Mouse (Mus musculus) E14TG2a.4 (cell line): Measurements from ENCODE around the gene Btn1a1.

Source experiments
- H3K27me3 ChIP-seq: 2 replicates; pipeline ENCODE4 v1.6.1; 2014; ENCODE audit warnings: low read length, control low read depth; ENCODE audit not compliant: insufficient read depth
- H3K36me3 ChIP-seq: 2 replicates; pipeline ENCODE4 v1.6.1; 2014; ENCODE audit warnings: low read length, control low read depth; ENCODE audit not compliant: insufficient read depth
- H3K4me1 ChIP-seq: replicated peaks from 2 replicates; pipeline ENCODE4 v1.6.1; 2014; ENCODE audit warnings: low read depth, low read length, control low read depth
- H3K4me3 ChIP-seq: replicated peaks from 2 replicates; pipeline ENCODE4 v1.5.1; 2014; ENCODE audit warnings: mild to moderate bottlenecking, low read length
- H3K9me3 ChIP-seq: 2 replicates; pipeline ENCODE4 v1.6.1; 2014; ENCODE audit warnings: low read length, control low read depth
- CTCF ChIP-seq: conservative IDR thresholded peaks from 2 replicates; pipeline ENCODE4 v1.5.1; 2014; ENCODE audit warnings: low read length
- NANOG ChIP-seq: IDR thresholded peaks from 2 replicates; pipeline ENCODE4 v1.6.1; 2014; ENCODE audit warnings: borderline replicate concordance, low read length, mixed read lengths
- POU5F1 ChIP-seq: IDR thresholded peaks from 2 replicates; pipeline ENCODE4 v1.6.1; 2014; ENCODE audit warnings: low read length, borderline replicate concordance

Gene Btn1a1

DNA sequence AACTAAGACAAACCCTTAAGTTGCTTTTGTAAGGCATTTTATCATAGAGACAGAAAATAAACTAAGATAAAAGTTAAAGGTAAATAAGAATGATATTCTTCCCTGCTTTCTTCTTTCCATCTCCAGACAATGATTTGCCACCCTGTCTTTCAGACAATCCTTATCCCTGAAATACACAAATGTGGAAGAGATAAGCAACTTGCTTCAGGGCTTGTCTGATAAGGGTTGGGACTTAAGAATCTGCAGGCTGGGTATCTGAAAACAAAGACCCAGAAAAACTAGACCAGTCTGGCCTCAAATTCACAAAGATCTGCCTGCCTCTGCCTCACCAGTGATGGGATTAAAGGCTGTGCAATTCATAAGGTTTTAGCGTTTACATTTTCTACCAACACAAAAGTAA is 25.6 kb upstream of the Btn1a1 start:
- TF ChIP-seq POU5F1 (no peak), NANOG (no peak), CTCF (no peak)

DNA sequence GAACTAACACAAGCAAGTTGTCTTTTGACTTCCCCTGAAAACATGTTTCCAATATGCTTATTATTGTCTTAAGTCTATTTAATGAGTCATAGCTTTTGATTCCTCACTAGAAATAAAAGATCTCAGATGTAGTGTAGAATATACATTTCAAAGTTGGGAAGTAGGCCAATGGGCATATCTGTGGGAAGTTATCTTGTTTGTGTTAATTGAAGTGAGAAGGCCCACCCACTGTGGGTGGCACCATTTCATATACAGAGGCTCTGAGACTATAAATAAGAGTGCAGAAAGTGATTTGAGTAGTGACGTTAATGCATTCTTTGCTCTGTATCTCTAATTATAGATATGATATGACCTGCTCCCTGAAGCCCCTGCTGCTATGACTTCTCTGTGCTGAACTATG is 25.2 kb upstream of the Btn1a1 start:
- H3K4me3 ChIP-seq = no peak overlapping the region
- no peaks in the 10 kb centered on the region for H3K36me3 ChIP-seq
- peaks cover 14% of the 10 kb centered on the region for H3K27me3 ChIP-seq
- peaks cover 77% of the 10 kb centered on the region for H3K4me1 ChIP-seq
- TF ChIP-seq NANOG (no peak), CTCF (no peak), POU5F1 (no peak)
- no peaks in the 10 kb centered on the region for H3K9me3 ChIP-seq

More for the DNA sequence above, 25.6 kb upstream of the Btn1a1 start:
- H3K4me1 ChIP-seq = peaks cover 77% of the 10 kb centered on the region
- H3K36me3 ChIP-seq = no peaks in the 10 kb centered on the region
- H3K27me3 ChIP-seq = peaks cover 14% of the 10 kb centered on the region
- H3K4me3 ChIP-seq = no peak overlapping the region
- H3K9me3 ChIP-seq = no peaks in the 10 kb centered on the region

DNA sequence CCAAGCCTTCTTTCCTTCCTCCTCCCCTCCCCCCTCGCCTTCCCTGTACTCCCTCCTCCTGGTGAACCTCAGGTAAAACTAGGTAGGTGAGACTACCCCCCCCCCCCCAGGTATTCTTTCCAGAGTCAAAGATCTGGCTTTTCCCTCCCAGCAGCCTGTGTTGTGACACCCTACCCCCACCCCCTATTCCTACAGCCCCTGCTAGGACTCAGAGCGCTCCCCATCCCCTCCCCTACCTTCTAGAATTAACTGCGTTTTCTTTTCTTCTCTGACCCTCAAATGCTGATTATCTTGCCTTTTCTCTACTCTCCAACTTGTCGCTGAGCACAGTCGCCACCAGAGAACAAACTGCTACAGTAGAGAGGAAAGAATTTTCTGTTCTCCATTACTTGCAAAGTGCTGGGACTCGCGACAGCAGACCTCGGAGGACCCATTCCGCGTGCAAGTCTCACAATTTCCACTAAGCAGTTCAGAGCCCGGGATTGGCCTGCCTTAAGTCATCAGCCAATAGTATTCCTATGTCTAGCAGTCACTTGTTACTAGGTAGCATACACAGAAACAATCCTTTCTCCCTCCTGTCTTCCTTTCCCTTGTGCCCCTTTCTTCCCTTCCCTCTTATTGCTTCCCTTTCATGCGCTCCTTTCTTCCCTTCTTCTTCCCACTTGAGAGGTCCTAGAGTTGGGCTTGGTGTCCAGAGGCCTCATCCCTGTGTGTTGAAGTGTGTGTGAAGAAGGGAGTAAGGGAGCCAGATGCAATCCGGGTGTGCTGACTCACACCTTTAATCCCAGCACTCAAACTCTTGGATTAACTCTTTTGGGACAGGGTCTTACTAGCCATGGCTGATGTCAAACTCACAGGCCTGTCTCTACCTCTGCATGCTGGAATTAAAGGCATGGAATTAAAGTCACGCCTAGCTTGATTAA is 23.0 kb upstream of the Btn1a1 start, which contains the start of gene Btn2a2:
Gene Btn2a2 (minus strand): TSS at position 458 of the 923 bp plus-strand sequence.
- Histone ChIP-seq H3K9me3 (no peaks in the 10 kb centered on the region), H3K4me1 (peaks cover 74% of the 10 kb centered on the region), H3K36me3 (no peaks in the 10 kb centered on the region), H3K4me3 (no peak within 1 kb of the TSS; the same call in 1 of the 2 replicates), H3K27me3 (peaks cover 14% of the 10 kb centered on the region)
- TF ChIP-seq NANOG (no peak), CTCF (no peak), POU5F1 (no peak)

DNA sequence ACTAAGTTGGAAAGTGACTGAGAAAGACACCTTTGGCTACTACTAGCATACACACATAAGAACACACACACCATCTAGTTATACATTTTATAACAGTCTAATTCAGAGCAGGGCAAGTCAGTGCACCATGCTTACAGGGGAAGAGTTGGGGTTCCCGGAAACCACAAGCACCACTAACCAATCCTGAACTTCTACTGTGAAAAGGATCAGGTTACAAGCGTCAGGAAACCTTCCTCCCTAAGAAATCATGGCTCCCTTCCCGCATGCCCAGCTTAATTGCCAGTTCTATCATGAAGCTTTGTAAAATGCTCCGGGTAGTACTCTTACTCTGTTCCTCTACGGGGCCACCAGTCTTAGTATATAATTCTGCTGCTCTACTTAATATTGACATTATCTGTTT is 19.6 kb upstream of the Btn1a1 start:
- Histone ChIP-seq H3K27me3 (peaks cover 28% of the 10 kb centered on the region), H3K36me3 (no peaks in the 10 kb centered on the region), H3K4me1 (peaks cover 45% of the 10 kb centered on the region), H3K9me3 (no peaks in the 10 kb centered on the region), H3K4me3 (no peak overlapping the region)
- no peak for TF ChIP-seq NANOG
- no peak for TF ChIP-seq POU5F1
- TF ChIP-seq CTCF = no peak

DNA sequence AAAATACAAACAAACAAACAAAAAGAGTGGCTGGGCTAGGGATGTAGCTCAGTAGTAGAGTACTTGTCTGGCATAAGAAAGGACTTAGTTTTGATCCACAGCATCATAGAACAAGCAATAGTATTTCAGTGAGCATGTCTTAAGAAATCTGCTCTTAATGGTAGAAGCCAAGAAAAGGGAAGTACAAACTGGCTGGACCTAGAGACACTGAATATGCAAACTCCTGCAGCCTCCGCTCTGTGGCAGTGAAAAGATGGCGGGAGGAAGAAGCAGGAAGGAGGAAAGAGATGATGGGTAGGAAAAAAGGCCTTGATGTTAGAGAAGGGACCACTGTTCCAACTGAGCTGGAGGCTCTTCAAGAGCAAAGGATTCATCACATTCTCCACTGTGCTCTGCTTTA is 17.5 kb upstream of the Btn1a1 start:
- Histone ChIP-seq H3K4me1 (peaks cover 28% of the 10 kb centered on the region), H3K27me3 (peaks cover 36% of the 10 kb centered on the region), H3K9me3 (no peaks in the 10 kb centered on the region), H3K4me3 (no peak overlapping the region), H3K36me3 (no peaks in the 10 kb centered on the region)
- TF ChIP-seq NANOG (no peak), POU5F1 (no peak), CTCF (no peak)

DNA sequence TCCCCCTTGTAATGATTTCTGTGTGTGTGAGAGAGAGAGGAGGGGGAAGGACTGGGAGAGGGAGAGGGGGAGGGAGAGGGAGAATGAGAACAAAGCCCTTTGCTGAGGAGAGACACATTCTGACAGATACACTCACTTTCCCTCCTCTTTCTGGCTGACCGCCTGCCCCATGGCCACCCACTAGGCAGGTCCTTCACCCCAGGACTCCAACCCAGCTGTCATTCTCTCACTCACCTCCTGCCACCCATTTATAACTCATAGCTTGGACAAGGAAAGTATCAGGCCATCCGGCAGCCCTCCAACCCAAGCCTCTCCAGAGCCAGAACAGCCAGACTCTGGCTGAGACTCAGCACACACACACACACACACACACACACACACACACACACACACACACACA is 10.0 kb upstream of the Btn1a1 start:
- TF ChIP-seq NANOG (no peak), POU5F1 (no peak), CTCF (no peak)
- Histone ChIP-seq H3K27me3 (peaks cover 9% of the 10 kb centered on the region), H3K9me3 (no peaks in the 10 kb centered on the region), H3K4me1 (peaks cover 8% of the 10 kb centered on the region), H3K4me3 (no peak overlapping the region), H3K36me3 (no peaks in the 10 kb centered on the region)

DNA sequence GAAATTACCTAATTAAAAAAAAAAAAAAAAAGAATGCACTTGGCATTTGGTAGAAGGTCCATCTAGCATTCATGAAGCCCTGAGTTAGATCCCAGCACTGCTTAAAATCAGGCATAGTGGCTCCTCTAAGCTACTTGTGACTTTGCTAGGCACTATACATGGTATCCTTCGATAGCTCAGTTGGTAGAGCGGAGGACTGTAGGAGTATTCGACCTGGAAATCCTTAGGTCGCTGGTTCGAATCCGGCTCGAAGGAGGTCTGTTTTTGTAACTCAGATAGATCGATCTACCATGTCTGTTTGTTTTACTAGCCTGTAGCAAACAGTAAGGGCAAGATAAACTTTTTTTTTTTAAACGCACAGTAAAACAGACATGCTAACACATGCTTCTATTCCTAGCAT is 1.2 kb upstream of the Btn1a1 start:
- Histone ChIP-seq H3K9me3 (no peaks in the 10 kb centered on the region), H3K4me3 (0 out of 2 replicates have a peak overlapping the region, but pooled peaks have one; percentile 74), H3K36me3 (no peaks in the 10 kb centered on the region), H3K27me3 (peaks cover 20% of the 10 kb centered on the region), H3K4me1 (peaks cover 50% of the 10 kb centered on the region)
- TF ChIP-seq POU5F1 = no peak
- no peak for TF ChIP-seq NANOG
- TF ChIP-seq CTCF = no peak

DNA sequence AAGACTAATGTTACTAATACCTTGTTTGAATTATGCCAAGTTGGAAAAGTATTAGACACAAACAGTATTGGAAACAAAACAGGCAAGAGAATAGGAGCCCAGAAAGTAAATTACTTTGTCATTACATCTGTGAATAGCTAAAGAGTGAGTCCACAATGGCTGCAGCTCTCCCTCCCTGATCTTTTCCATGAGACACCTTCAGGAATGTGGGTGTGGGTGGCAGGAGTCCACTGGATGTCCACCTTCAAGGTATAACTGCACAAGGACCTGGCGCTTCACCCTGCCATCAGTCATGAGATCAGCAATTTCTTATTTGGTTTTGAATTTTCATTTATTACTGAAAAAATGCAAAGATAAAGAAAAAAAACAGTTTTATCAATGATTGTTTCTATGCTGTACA is 605 bp upstream of the Btn1a1 start:
- TF ChIP-seq NANOG (no peak), CTCF (no peak)
- Histone ChIP-seq H3K36me3 (no peaks in the 10 kb centered on the region), H3K4me1 (peaks cover 48% of the 10 kb centered on the region), H3K4me3 (peak overlapping the region; percentile 74), H3K9me3 (no peaks in the 10 kb centered on the region), H3K27me3 (peaks cover 20% of the 10 kb centered on the region)

DNA sequence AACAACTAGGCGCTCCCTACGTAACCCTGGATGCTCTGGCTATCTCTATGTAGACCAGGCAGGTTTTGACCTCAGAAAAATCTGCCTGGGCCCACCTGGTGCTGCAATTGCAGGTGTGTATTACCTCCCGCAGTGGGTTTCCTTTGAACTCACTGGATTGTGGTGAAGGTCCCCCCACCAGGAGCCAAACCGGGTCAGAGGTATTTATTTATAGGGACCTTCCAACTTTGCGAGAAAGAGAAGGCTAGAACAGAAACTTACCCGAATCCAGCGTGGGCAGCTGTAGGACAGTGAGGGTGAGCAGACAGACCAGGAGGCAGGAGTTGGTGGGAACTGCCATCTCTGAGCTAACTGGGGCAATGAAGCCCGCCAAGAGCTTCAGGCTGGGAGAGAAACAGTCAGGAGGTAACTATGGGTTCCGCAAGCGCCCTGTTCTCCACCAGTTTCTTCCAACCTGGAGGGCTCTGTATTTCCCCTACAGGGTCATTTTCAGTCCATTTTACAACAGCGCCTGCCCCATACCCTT is 797 bp downstream of the Btn1a1 start:
- peak overlapping the region; percentile 74 for H3K4me3 ChIP-seq
- peaks cover 40% of the 10 kb centered on the region for H3K4me1 ChIP-seq
- H3K27me3 ChIP-seq = peaks cover 20% of the 10 kb centered on the region
- TF ChIP-seq POU5F1 (no peak), NANOG (no peak), CTCF (no peak)
- no peaks in the 10 kb centered on the region for H3K9me3 ChIP-seq
- H3K36me3 ChIP-seq = no peaks in the 10 kb centered on the region
